Comparison of ENCODE assay signal across 11 mouse cellular contexts in the genomic region with DNA sequence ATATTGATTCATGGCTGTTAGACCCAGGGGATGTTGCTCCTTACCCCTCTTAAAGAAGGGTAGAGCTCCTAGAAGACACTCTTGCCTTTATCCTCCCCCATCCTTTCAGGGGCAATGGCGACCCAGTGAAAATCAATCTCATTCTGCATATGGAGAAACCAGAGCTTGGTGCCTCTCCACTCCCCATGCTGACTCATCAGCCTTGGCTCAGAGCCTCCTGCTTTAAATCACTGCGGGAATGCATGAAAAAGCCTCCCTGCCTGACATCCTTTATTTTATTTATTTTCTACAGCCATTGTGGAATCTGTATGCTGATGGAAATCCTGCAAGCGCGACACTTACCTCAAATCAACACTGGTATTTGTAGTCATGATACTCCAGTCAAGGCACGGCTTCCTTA.
A peak's percentile ranks its signal among the peaks of the same experiment; 100 is the strongest.
DNase-seq lines count a peak whose midpoint lies in the region; ATAC-seq lines count a peak whose summit lies in the region.
"Had no signal": no experiment of that assay in that cellular context is flagged by ENCODE, and none has a peak within 500 bp of the region (broad histone marks: within the 10 kb centered on the region; RNA-seq: fewer than 3 reads in every experiment).

No protein-coding gene starts in this region.

- no peak for ATAC-seq in midbrain, embryonic 11.5 days (ENCODE audit: low FRiP score)
- ATAC-seq in forebrain, embryonic 13.5 days = no peak
- ATAC-seq in monocyte, adult 5-6 weeks (replicated peaks; ENCODE audit: insufficient number of reproducible peaks, low FRiP score, low TSS enrichment, poor library complexity, severe bottlenecking) = no peak

- no peak overlapping the region for H3K9ac ChIP-seq in midbrain, embryonic 11.5 days (ENCODE audit: low read length)
- no peak overlapping the region for H3K9ac ChIP-seq in forebrain, embryonic 13.5 days
- H3K9ac ChIP-seq: heart, embryonic 13.5 days; liver, embryonic 14.5 days; stomach, embryonic 15.5 days had no signal

- H3K4me2 ChIP-seq in midbrain, embryonic 11.5 days = no peak overlapping the region
- H3K4me2 ChIP-seq in forebrain, embryonic 13.5 days = no peak overlapping the region
- H3K4me2 ChIP-seq: heart, embryonic 13.5 days; stomach, embryonic 15.5 days had no signal

- H3K27me3 ChIP-seq in midbrain, embryonic 10.5 days (ENCODE audit: low read depth, poor library complexity, severe bottlenecking) = no peaks in the 10 kb centered on the region
- H3K27me3 ChIP-seq in midbrain, embryonic 11.5 days (ENCODE audit: control insufficient read depth, insufficient read depth, low read length) = no peaks in the 10 kb centered on the region
- no peaks in the 10 kb centered on the region for H3K27me3 ChIP-seq in forebrain, embryonic 13.5 days
- H3K27me3 ChIP-seq: heart, embryonic 13.5 days; stomach, embryonic 15.5 days had no signal

- no peak overlapping the region for H3K4me3 ChIP-seq in midbrain, embryonic 10.5 days
- no peak overlapping the region for H3K4me3 ChIP-seq in midbrain, embryonic 11.5 days (ENCODE audit: low read depth, low read length)
- no peak overlapping the region for H3K4me3 ChIP-seq in forebrain, embryonic 13.5 days
- H3K4me3 ChIP-seq: heart, embryonic 13.5 days; stomach, embryonic 15.5 days had no signal

- peak overlapping the region; percentile 61; the same call in 1 of the 2 replicates for H3K27ac ChIP-seq in midbrain, embryonic 10.5 days (replicated peaks)
- H3K27ac ChIP-seq in midbrain, embryonic 11.5 days (ENCODE audit: low read depth, low read length) = no peak overlapping the region
- peak overlapping the region; percentile 98 for H3K27ac ChIP-seq in forebrain, embryonic 13.5 days
- H3K27ac ChIP-seq: heart, embryonic 13.5 days; liver, embryonic 14.5 days; stomach, embryonic 15.5 days had no signal

- no peaks in the 10 kb centered on the region for H3K9me3 ChIP-seq in midbrain, embryonic 10.5 days (replicated peaks)
- no peaks in the 10 kb centered on the region for H3K9me3 ChIP-seq in midbrain, embryonic 11.5 days (ENCODE audit: control insufficient read depth, low read length)
- H3K9me3 ChIP-seq in forebrain, embryonic 13.5 days (replicated peaks) = no peaks in the 10 kb centered on the region
- H3K9me3 ChIP-seq: heart, embryonic 13.5 days; stomach, embryonic 15.5 days had no signal

- 62% methylated on average over 5 of the region's 5 CpGs for WGBS in midbrain, embryonic 10.5 days
- 58% methylated on average over 5 of the region's 5 CpGs for WGBS in midbrain, embryonic 11.5 days
- whole genome bisulfite sequencing in forebrain, embryonic 13.5 days = 36% methylated on average over 5 of the region's 5 CpGs

- peaks cover 32% of the 10 kb centered on the region for H3K4me1 ChIP-seq in midbrain, embryonic 10.5 days
- peaks cover 25% of the 10 kb centered on the region for H3K4me1 ChIP-seq in midbrain, embryonic 11.5 days (ENCODE audit: control insufficient read depth, insufficient read depth, low read length)
- peaks cover 55% of the 10 kb centered on the region for H3K4me1 ChIP-seq in forebrain, embryonic 13.5 days
- H3K4me1 ChIP-seq: stomach, embryonic 15.5 days had no signal

- no peak for DNase-seq in midbrain, embryonic 10.5 days (ENCODE audit: low spot score)
- DNase-seq in midbrain, embryonic 11.5 days (ENCODE audit: low spot score, missing footprints) = no peak
- peak; percentile 16 for DNase-seq in kidney, postnatal 14 days
- DNase-seq in right cerebral cortex, postnatal 10 days (ENCODE audit: low spot score in 2 of 2) = peak; percentile 71 to 72
- no peak for DNase-seq in c-Kit-positive CD71-positive TER-119-positive erythroid progenitor cells, embryonic 14.5 days (ENCODE audit: low spot score)
- no peak for DNase-seq in heart, adult 8-10 months (ENCODE audit: low spot score)

- H3K36me3 ChIP-seq in midbrain, embryonic 10.5 days = no peaks in the 10 kb centered on the region
- no peaks in the 10 kb centered on the region for H3K36me3 ChIP-seq in midbrain, embryonic 11.5 days (ENCODE audit: control insufficient read depth, insufficient read depth, low read length)
- no peaks in the 10 kb centered on the region for H3K36me3 ChIP-seq in forebrain, embryonic 13.5 days (ENCODE audit: poor library complexity, severe bottlenecking)
- H3K36me3 ChIP-seq: heart, embryonic 13.5 days; stomach, embryonic 15.5 days had no signal

Comparison
In these comparisons a context has a peak if more than half of its experiments do, and no peak if none do; other contexts are left out.
1. DNase-seq: peak in kidney, postnatal 14 days (single experiment) and right cerebral cortex, postnatal 10 days (2 of 2); none in midbrain, embryonic 10.5 days (single experiment), midbrain, embryonic 11.5 days (single experiment), c-Kit-positive CD71-positive TER-119-positive erythroid progenitor cells, embryonic 14.5 days (single experiment) and heart, adult 8-10 months (single experiment).